Mouse (Mus musculus) E14TG2a.4 (cell line): ENCODE data around the gene Rapgef4.

ENCODE experiments used
- CTCF ChIP-seq: conservative IDR thresholded peaks from 2 replicates; pipeline ENCODE4 v1.5.1; 2014; ENCODE audit warnings: low read length
- POU5F1 ChIP-seq: IDR thresholded peaks from 2 replicates; pipeline ENCODE4 v1.6.1; 2014; ENCODE audit warnings: low read length, borderline replicate concordance

DNA sequence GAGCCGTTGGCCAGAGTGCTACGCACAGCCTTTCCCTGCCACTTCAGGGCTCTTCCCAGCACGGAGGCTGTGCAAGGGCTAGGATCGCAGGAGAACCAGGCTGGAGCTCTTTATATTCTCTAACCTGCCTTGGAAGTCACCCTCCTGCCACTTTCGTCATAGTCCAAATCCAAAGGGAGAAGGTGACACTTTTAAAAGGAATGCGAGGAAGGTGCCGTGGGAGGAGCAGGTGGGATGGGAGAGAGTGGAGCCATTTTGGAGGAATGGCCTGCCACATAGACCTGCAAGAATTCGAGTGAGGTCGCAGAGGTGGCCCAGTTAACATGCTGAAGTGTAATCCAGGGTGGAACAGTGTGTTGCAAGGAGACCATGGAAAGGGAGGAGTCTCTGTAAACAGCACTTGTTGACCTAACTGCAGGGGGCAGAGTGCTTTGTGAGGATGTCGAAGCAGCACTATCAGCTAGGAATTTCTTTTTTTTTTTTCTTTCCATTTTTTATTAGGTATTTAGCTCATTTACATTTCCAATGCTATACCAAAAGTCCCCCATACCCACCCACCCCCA lies 94.0 kb downstream of the Rapgef4 start:
- TF ChIP-seq CTCF (no peak), POU5F1 (no peak)
